Mouse (Mus musculus): ENCODE measurements around the gene Lrrc8d. TPM values are rescaled to one million over a fixed set of nuclear protein-coding genes. Genes with fewer than 3 reads are reported as not detected.

Lrrc8d gene
- polyA plus RNA-seq, 1 experiment: 5.7 TPM

DNA sequence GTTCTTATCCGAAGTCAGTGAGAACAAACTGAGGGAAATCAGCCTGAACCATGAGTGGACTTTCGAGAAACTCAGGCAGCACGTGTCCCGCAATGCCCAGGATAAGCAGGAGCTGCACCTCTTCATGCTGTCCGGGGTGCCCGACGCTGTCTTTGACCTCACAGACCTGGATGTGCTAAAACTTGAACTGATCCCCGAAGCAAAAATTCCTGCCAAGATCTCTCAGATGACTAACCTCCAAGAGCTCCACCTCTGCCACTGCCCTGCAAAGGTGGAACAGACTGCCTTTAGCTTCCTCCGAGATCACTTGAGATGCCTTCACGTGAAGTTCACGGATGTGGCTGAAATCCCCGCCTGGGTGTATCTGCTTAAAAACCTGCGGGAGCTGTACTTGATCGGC is 113.3 kb downstream of the Lrrc8d start:
- H3K36me3 ChIP-seq (ENCODE audit: control insufficient read depth, insufficient read depth, low read length): peaks cover 18% of the 10 kb centered on the region
- H3K4me3 ChIP-seq (ENCODE audit: control insufficient read depth, insufficient read depth, low read length): no peak overlapping the region
- H3K27me3 ChIP-seq (ENCODE audit: control insufficient read depth, insufficient read depth, low read length): no peaks in the 10 kb centered on the region
- no peaks in the 10 kb centered on the region for H3K4me1 ChIP-seq (replicated peaks; ENCODE audit: control insufficient read depth, insufficient read depth, low read length)
- TF ChIP-seq CTCF (IDR thresholded peaks at IDR 0.05; ENCODE audit: borderline replicate concordance, control insufficient read depth, extremely low read depth, insufficient read depth, low read length, poor library complexity): no peak
- no peak for TF ChIP-seq POLR2A (IDR thresholded peaks at IDR 0.05; ENCODE audit: control insufficient read depth, extremely low read depth, insufficient read depth, low read length, poor library complexity)
- H3K27ac ChIP-seq (ENCODE audit: control insufficient read depth, insufficient read depth, low read length): no peak overlapping the region
- no peak for DNase-seq
- 95% methylated on average over 14 of the region's 14 CpGs for WGBS

DNA sequence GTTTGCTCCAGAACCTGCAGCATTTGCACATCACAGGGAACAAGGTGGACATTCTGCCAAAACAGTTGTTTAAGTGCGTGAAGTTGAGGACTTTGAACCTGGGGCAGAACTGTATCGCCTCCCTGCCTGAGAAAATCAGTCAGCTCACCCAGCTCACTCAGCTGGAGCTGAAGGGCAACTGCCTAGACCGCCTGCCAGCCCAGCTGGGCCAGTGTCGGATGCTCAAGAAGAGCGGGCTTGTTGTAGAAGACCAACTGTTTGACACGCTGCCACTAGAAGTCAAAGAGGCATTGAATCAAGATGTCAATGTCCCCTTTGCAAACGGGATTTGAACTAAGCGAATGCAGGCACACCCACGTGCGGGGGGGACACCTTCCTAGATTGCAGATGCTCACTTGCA is 114.2 kb downstream of the Lrrc8d start:
- DNase-seq: no peak
- Histone ChIP-seq H3K36me3 (ENCODE audit: control insufficient read depth, insufficient read depth, low read length) (peaks cover 18% of the 10 kb centered on the region), H3K4me3 (ENCODE audit: control insufficient read depth, insufficient read depth, low read length) (no peak overlapping the region), H3K4me1 (replicated peaks; ENCODE audit: control insufficient read depth, insufficient read depth, low read length) (no peaks in the 10 kb centered on the region), H3K27ac (ENCODE audit: control insufficient read depth, insufficient read depth, low read length) (no peak overlapping the region), H3K27me3 (ENCODE audit: control insufficient read depth, insufficient read depth, low read length) (no peaks in the 10 kb centered on the region)
- TF ChIP-seq POLR2A (IDR thresholded peaks at IDR 0.05; ENCODE audit: control insufficient read depth, extremely low read depth, insufficient read depth, low read length, poor library complexity) (no peak), CTCF (IDR thresholded peaks at IDR 0.05; ENCODE audit: borderline replicate concordance, control insufficient read depth, extremely low read depth, insufficient read depth, low read length, poor library complexity) (no peak)
- WGBS: over 99% methylated on average over 10 of the region's 10 CpGs

DNA sequence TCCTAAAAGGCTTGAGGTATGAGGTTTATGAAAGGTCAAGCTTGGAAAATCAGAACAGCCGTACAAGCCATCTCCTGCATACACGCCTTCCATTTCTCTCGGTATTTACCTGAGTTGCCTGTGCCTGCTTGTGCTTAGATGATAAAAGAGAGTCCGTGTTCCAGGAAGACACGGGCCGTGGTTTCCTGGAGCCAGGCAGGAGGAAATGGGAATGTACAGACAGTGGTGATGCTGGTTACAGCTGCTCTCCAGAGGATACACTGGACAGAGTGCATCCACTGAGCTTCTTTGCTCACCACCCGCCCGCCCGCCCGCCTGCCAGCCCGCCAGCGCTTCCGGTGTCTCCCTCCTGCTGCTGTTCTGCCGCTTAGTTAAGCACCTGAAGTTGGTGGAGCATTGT is 116.3 kb downstream of the Lrrc8d start:
- DNase-seq: no peak
- Histone ChIP-seq H3K27ac (ENCODE audit: control insufficient read depth, insufficient read depth, low read length) (no peak overlapping the region), H3K4me1 (replicated peaks; ENCODE audit: control insufficient read depth, insufficient read depth, low read length) (no peaks in the 10 kb centered on the region), H3K27me3 (ENCODE audit: control insufficient read depth, insufficient read depth, low read length) (no peaks in the 10 kb centered on the region), H3K36me3 (ENCODE audit: control insufficient read depth, insufficient read depth, low read length) (peaks cover 18% of the 10 kb centered on the region), H3K4me3 (ENCODE audit: control insufficient read depth, insufficient read depth, low read length) (no peak overlapping the region)
- TF ChIP-seq CTCF (IDR thresholded peaks at IDR 0.05; ENCODE audit: borderline replicate concordance, control insufficient read depth, extremely low read depth, insufficient read depth, low read length, poor library complexity) (no peak), POLR2A (IDR thresholded peaks at IDR 0.05; ENCODE audit: control insufficient read depth, extremely low read depth, insufficient read depth, low read length, poor library complexity) (no peak)
- 95% methylated on average over 14 of the region's 14 CpGs for WGBS

DNA sequence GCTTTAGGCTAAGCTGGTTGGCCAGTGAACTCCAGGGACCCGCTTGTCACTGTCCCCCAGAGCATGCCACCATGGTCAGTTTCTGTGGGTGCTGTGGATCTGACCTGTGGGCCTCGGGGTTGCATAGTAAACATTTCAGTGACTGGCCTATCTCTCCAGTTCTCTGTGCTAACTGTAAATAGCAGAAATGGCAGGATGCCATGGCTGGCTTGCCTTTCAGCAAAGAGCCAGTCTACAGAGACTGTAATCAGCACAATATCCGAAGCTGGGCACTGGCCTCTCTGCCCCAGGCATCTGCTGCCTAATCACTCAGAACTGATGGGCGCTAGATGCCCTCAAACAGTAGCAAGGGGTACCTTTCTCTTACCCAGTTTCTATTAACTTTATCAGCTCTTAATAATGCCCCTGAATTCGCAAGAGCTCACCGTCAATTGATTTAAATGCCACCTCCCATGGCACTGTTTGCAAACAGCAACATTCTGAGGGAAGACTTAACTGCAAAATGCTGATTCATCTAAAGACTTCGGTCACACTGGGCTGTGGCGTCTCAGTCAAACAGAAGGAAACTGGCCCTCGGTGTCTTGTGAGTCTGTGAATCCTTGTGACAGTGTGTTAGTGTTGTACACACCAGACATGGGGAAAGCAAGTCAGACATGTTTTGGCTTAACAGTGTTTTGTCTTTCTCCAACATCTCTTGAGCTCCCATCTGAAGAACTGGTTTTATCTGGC is 117.6 kb downstream of the Lrrc8d start:
- H3K27me3 ChIP-seq (ENCODE audit: control insufficient read depth, insufficient read depth, low read length): no peaks in the 10 kb centered on the region
- H3K27ac ChIP-seq (ENCODE audit: control insufficient read depth, insufficient read depth, low read length): no peak overlapping the region
- no peak for TF ChIP-seq POLR2A (IDR thresholded peaks at IDR 0.05; ENCODE audit: control insufficient read depth, extremely low read depth, insufficient read depth, low read length, poor library complexity)
- peaks cover 11% of the 10 kb centered on the region for H3K36me3 ChIP-seq (ENCODE audit: control insufficient read depth, insufficient read depth, low read length)
- whole genome bisulfite sequencing: 82% methylated on average over 9 of the region's 9 CpGs
- H3K4me3 ChIP-seq (ENCODE audit: control insufficient read depth, insufficient read depth, low read length): no peak overlapping the region
- no peak for DNase-seq
- H3K4me1 ChIP-seq (replicated peaks; ENCODE audit: control insufficient read depth, insufficient read depth, low read length): no peaks in the 10 kb centered on the region

DNA sequence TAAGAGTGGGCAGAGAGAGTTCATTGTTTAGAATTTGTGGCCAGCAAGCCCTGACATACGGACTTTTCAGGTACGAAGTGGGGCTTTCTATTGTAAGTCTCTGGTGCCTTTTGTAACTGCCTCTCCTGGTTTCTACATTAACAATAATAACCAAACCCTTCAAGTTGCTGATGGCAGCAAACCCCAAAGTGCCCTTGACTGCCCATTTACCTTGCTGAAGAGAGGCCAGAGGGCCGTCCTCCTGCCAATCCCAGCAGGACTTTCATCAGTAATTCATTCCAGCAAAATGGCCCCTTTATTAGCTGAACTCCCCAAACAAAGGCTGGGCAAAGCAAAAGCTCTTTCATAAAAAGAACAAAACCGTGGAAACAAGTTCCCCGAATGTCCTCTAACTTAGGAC is 118.6 kb downstream of the Lrrc8d start:
- WGBS: 92% methylated on average over 5 of the region's 5 CpGs
- Histone ChIP-seq H3K27me3 (ENCODE audit: control insufficient read depth, insufficient read depth, low read length) (no peaks in the 10 kb centered on the region), H3K4me3 (ENCODE audit: control insufficient read depth, insufficient read depth, low read length) (no peak overlapping the region), H3K36me3 (ENCODE audit: control insufficient read depth, insufficient read depth, low read length) (peaks cover 1% of the 10 kb centered on the region; the same call in 1 of the 2 replicates), H3K27ac (ENCODE audit: control insufficient read depth, insufficient read depth, low read length) (no peak overlapping the region), H3K4me1 (replicated peaks; ENCODE audit: control insufficient read depth, insufficient read depth, low read length) (0 out of 2 replicates have a peak, but pooled peaks cover 3% of the 10 kb centered on the region)
- DNase-seq: no peak
- no peak for TF ChIP-seq CTCF (IDR thresholded peaks at IDR 0.05; ENCODE audit: borderline replicate concordance, control insufficient read depth, extremely low read depth, insufficient read depth, low read length, poor library complexity)
- TF ChIP-seq POLR2A (IDR thresholded peaks at IDR 0.05; ENCODE audit: control insufficient read depth, extremely low read depth, insufficient read depth, low read length, poor library complexity): no peak

- no peak for TF ChIP-seq CTCF (IDR thresholded peaks at IDR 0.05; ENCODE audit: borderline replicate concordance, control insufficient read depth, extremely low read depth, insufficient read depth, low read length, poor library complexity)
- TF ChIP-seq POLR2A (IDR thresholded peaks at IDR 0.05; ENCODE audit: control insufficient read depth, extremely low read depth, insufficient read depth, low read length, poor library complexity): no peak
- Histone ChIP-seq H3K27me3 (ENCODE audit: control insufficient read depth, insufficient read depth, low read length) (no peaks in the 10 kb centered on the region), H3K4me1 (replicated peaks; ENCODE audit: control insufficient read depth, insufficient read depth, low read length) (0 out of 2 replicates have a peak, but pooled peaks cover 3% of the 10 kb centered on the region), H3K4me3 (ENCODE audit: control insufficient read depth, insufficient read depth, low read length) (no peak overlapping the region), H3K36me3 (ENCODE audit: control insufficient read depth, insufficient read depth, low read length) (no peaks in the 10 kb centered on the region), H3K27ac (ENCODE audit: control insufficient read depth, insufficient read depth, low read length) (no peak overlapping the region)
- WGBS: 94% methylated on average over 6 of the region's 6 CpGs
- no peak for DNase-seq
Observed at GRCm38 (mm10) chr5:105821390-105821789, 121.6 kb downstream of the Lrrc8d start.

Measured in thymus, adult 2 months (tissue).